Mouse (Mus musculus) left cerebral cortex, postnatal 25 days (tissue): ENCODE measurements at regions not wholly inside any gene's neighbourhood (a gene's known extent, or its start where the extent isn't known, plus 50 kb on each side); places are given as distances from the start of the nearest gene placed in this dataset.

ENCODE experiments used
- DNase-seq, 2 experiments: peaks; one replicate each; pipeline ENCODE4 v3.0.0; 2022; ENCODE audit warnings: low spot score in 2 of 2, mixed read lengths in 1 of 2
- intact Hi-C: fragments of 180-260 bp; cut with DNase I; formaldehyde crosslinking; loops from one replicate; pipeline ENCODE4 v1.15.1; 2025

DNA sequence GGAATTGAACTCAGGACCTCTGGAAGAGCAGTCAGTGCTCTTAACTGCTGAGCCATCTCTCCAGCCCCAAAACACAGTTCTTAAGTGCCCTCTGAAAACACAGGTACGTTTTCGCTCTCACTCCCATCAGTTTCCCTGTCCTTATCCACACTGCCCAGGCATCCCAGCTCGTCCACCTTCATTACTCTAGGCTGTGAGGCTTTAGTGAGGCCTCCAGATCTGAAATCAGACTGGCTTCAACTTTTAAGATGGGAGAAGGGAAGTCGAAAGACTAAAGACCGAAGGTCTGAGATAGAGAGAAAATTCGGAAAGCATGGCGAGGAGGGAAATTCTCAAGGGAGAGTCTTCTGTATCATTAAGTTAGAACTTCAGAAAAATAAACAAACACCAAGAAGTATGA, 54.8 kb upstream of the Tet2 start:
- no peak for DNase-seq
- intact Hi-C loops = no loop called here

- intact Hi-C loops = no loop called here
Observed at GRCm38 (mm10) chr3:133600447-133601220, 55.7 kb upstream of the Tet2 start.

GRCm38 (mm10) chr3:133605460-133605859, 60.5 kb upstream of the Tet2 start:
- intact Hi-C loops = no loop called here
- DNase-seq = no peak

More at GRCm38 (mm10) chr3:133600447-133601220, 55.7 kb upstream of the Tet2 start:
- DNase-seq = peak; percentile 60 to 94

- intact Hi-C loops = no loop called here
- no peak for DNase-seq
Observed at GRCm38 (mm10) chr3:133608845-133609261, 63.9 kb upstream of the Tet2 start.

DNA sequence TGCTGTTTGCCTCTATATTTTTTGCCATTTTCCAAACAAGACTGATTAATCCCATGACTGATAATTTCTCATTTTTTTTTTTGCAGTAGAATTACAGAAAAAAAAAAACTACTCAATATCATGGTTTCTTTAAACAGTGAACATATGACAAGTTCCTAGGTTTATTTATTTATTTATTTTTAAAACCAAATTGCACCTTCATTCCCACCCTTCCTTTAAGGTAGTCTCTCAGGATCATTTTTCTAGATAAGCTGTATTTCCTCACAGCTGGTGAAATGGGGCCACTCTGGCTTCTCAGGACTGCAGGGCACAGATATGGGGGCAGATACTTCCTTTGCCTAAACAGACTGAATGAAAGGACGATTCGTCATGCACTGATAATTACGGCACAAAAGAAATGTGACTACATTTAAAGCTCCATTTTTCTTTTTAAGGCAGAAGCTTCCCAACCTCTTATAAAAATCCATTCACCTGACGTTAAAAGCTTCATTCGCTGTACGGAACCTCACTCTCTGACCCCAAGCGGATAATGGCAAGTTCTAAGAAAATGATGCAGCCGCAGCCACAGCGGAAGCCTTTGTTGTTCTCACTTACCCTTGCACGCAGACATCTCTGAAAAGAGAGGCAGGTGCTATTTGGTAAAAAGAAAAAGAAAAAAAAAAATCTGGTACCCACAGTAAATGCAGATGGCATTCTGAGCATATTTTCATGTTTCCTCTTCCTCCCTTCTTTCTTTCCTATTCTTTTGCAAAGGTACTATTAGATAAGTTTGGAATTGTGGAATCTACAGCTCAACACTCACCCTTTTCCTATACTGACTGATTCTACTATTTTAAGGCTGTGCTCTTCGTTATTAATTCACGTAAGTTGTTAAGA, 69.1 kb upstream of the Tet2 start:
- intact Hi-C loops = no loop called here
- DNase-seq = no peak

DNA sequence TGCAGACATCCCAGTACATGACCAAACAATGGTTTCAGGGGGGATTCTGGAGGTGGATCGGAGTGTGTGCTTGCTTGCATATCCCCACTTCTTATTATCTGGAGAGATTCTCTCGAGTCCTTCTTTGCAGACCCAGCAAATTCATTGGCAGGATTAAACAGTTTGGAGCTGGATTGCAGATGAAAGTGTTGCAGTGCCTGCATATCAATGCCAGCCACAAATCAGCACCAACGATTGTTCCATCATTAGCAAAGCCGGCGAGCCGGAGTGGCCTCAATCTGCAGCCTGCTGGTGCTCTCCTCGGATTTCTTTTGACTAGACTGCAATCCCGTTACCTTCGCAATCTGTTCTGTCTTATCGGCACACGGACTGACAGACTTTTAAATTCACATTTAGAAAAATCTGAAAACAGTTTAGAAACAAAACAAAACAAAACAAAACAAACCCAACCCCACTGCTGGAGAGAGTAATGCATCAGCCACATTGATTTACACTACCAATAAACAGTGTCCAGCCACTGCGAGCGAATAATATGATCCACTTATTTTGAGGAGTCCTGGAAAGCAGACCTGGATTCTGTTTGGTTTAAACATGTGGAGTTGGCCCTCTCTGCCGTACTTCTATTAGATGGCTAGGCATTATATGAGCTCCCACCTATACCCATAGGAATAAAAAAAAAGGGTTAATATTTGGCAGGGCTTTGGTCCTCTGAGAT, 69.9 kb upstream of the Tet2 start:
- peak in 1 of 2 experiments; percentile 14 for DNase-seq
- intact Hi-C loops = no loop called here

GRCm38 (mm10) chr3:133617036-133617435, 72.1 kb upstream of the Tet2 start:
- intact Hi-C loops = no loop called here
- no peak for DNase-seq

- intact Hi-C loops = no loop called here
- no peak for DNase-seq
Observed at GRCm38 (mm10) chr3:133618491-133618890, 73.6 kb upstream of the Tet2 start.

DNA sequence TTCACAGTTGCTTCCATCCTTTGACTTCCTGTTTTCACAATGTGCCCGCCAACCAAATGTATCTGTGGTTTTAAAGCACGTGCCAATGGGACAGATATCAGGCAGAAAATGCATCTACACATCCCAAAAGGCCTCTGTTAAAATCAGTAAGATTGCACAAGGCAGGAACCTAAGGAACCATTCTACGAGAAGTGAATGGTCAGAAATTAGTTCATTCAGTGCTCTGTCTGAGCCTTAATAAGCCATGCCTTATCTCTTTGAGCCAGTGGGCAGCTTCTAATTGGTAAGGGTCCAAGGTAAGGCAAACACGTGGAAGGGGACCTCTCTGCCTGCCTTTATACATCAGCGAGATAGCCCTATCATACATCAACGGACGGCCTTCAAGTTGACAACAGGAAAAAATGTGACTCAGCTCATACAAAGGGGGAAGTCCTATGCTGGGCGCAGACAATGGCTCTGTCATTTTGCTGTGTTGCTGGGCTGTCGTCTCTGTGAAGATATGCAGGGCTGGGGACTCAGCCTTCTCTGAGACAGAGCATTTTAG, 78.3 kb upstream of the Tet2 start:
- intact Hi-C loops = no loop called here
- DNase-seq = no peak

DNA sequence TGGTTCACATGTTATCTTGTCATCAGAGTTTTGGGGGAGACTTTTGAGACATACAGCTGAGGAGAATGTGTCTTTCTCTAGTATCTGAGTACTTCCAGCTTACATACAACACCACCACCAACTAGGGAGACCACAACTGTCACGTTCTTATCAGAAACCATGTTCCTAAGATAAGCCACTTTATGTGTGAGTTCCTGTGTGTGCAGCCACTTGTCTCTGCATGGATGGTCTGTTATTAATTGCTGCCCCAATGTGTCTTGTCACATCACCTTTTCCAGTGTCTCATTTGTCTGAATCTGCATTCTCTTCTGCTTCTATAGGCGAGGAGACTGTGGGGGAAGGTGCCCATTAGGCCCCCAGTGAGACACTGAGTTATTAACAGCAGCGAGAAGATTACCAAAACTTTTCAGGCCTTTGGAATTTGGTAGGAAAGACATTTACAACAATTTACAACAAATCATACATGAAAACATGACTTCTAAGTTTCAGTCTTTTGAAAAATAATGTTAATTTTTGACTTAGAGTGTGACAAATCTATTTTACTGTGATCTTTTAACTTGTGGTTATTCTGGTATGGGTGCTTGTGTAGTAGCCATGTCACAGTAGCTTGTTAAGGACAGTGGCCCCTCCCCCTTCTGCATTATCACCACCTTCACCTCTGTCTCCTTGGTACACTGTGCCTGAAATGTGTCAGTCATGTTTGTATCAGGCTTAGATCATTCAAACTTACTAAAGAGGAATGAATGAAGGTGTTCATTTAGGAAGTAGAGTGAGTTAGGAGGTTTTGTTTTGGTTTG, 79.3 kb upstream of the Tet2 start:
- intact Hi-C loops = no loop called here

DNA sequence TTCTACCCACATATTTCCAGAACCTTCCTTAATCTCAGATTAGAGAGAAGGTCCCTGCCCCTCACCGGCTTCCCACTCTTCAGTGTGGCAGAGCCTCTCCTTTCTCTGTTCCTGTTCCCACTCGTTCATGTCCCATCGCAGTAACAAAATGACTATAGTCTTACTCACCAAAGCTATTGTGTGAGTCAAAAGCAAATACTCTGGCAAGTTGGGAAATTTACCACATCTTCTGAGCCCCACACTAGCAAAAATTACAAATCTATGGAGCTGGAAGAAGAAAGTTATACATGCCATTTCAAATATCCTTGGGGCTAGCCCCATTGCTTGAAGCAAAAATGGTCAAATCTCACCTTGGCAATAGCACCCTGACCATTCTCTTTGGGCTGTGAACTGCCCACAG, 80.1 kb upstream of the Tet2 start:
- intact Hi-C loops = no loop called here
- no peak for DNase-seq

More for the DNA sequence above, 79.3 kb upstream of the Tet2 start:
- DNase-seq = no peak

DNA sequence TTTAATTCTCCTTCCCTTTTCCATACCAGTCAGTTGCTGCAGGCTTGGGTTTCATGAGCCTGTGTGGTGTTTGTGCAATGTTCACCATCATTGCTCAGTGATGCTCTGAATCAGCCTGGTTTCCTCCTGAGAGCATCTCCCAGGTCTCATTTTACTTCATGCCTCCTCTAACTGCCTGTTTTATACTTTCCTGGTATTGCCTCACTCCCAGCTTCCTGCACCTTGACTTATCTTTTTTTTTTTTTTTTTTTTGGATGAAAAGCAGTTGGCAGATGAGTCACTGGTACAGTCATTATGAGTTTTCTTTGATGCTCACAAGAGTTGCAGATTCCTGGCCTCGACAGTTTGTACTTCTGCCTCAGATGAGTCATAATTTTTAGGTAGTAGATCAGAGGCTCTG, 81.5 kb upstream of the Tet2 start:
- DNase-seq = peak in 1 of 2 experiments; percentile 65
- intact Hi-C loops = no loop called here

GRCm38 (mm10) chr3:133627116-133627844, 82.3 kb upstream of the Tet2 start:
- no peak for DNase-seq
- intact Hi-C loops = no loop called here

DNA sequence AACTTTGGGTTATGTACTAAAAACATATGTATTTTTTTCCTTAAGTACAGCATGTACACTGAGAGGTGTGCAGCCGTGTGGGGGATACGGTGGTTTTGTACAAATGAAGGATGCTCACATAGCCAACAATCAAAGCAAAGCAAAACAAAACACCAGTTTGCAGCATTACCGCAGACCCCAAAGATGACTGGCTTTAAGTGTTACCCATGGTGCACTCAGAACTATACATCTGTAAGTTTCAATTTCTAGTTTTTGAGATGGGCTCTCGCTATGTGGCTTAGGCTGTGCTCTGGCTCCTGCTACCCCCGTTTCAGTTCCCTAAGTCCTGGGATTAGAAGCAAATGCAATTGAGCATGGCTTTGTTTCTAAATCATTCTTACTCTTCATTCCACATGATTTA, 89.4 kb upstream of the Tet2 start:
- intact Hi-C loops = no loop called here
- DNase-seq = no peak

DNA sequence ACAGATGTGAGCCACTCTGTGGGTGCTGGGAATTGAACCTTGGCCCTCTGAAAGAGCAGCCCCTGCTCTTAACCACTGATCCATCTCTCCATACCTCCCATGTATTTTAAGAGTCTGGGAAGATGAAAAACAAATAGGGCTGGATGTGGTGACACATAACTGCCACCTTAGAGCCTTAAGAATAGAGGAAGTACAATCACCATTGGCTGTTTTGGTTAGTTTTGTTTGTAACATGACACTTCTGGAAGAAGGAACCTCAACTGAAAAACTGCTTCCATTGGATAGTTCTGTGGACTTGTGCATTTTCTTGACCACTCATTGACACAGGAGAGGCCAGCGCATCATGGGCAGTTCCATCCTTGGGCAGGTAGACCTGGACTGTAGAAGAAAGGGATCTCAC, 100.7 kb upstream of the Tet2 start:
- intact Hi-C loops = no loop called here
- DNase-seq = no peak

- intact Hi-C loops = no loop called here
- no peak for DNase-seq
Observed at GRCm38 (mm10) chr3:133646449-133647059, 101.6 kb upstream of the Tet2 start.

DNA sequence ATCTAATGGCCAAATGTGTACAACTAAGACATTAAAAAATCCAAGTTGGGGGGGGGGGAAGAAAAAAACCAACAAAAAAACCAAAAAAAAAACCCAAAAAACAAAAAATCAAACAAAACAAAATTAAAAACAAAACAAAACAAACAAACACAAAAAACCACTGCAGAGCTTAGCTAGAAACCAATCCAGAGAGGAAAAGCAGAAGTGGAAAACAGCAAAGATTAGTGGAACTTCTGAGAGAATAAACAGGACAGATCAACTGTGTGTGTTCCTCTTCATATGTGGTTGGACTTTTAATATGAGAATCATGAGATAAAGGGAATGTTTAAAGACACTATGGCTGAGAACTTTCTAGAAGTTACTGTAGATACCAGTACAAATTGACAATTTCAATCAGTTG, 105.1 kb upstream of the Tet2 start:
- intact Hi-C loops = no loop called here
- DNase-seq = no peak

GRCm38 (mm10) chr3:133651996-133652395, 107.1 kb upstream of the Tet2 start:
- intact Hi-C loops = no loop called here
- DNase-seq = no peak
